ENCODE assay signal across 9 mouse cellular contexts in the genomic region with DNA sequence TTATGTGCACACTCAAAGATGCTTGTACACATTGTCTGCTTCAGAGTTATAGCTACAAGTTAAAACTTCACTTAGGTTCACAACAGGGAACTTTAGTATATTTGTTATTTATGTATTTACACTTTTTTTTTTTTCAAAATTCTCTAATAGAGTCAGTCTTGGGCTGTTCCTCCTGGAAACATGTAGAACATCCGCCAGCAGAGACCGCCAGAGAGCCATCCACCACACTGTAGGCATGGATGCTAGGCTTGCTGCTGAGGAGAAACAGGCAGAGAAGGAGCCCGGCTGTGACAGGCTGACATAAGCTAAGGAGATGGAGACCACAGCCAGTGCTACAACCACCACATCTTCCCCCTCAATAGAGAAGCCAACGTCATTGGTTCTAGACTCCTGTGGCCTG. TPM values are rescaled to one million over a fixed set of nuclear protein-coding genes. Genes with fewer than 3 reads are reported as not detected.
A peak's percentile ranks its signal among the peaks of the same experiment; 100 is the strongest.
DNase-seq lines count a peak whose midpoint lies in the region; ATAC-seq and TF ChIP-seq lines count a peak whose summit lies in the region.
"Had no signal": no experiment of that assay in that cellular context is flagged by ENCODE, and none has a peak within 500 bp of the region (broad histone marks: within the 10 kb centered on the region; RNA-seq: fewer than 3 reads in every experiment).

No protein-coding gene starts in this region.

- peaks cover 5% of the 10 kb centered on the region for H3K4me1 ChIP-seq in embryonic facial prominence, embryonic 13.5 days
- H3K4me1 ChIP-seq in heart, embryonic 15.5 days (replicated peaks) = peaks cover 6% of the 10 kb centered on the region
- H3K4me1 ChIP-seq in liver, embryonic 13.5 days (replicated peaks) = peaks cover 13% of the 10 kb centered on the region; the same call in 1 of the 2 replicates
- no peaks in the 10 kb centered on the region for H3K4me1 ChIP-seq in neural tube, embryonic 13.5 days (replicated peaks)
- H3K4me1 ChIP-seq in stomach, postnatal 0 days (replicated peaks; ENCODE audit: control insufficient read depth, insufficient read depth) = no peaks in the 10 kb centered on the region

- no peak overlapping the region for H3ac ChIP-seq in C2C12 (ENCODE audit: control insufficient read depth, insufficient read length, low read depth)

- no peak overlapping the region for H3K4me2 ChIP-seq in embryonic facial prominence, embryonic 13.5 days
- no peak overlapping the region for H3K4me2 ChIP-seq in heart, embryonic 15.5 days
- H3K4me2 ChIP-seq in liver, embryonic 13.5 days = no peak overlapping the region
- no peak overlapping the region for H3K4me2 ChIP-seq in neural tube, embryonic 13.5 days
- H3K4me2 ChIP-seq in stomach, postnatal 0 days (replicated peaks; ENCODE audit: low read depth) = no peak overlapping the region

- 6% methylated on average over 4 of the region's 4 CpGs for WGBS in embryonic facial prominence, embryonic 13.5 days
- 9% methylated on average over 4 of the region's 4 CpGs for WGBS in heart, embryonic 15.5 days
- 5% methylated on average over 4 of the region's 4 CpGs for WGBS in liver, embryonic 13.5 days (ENCODE audit: insufficient replicate concordance)
- 6% methylated on average over 4 of the region's 4 CpGs for WGBS in neural tube, embryonic 13.5 days
- 4% methylated on average over 4 of the region's 4 CpGs for WGBS in stomach, postnatal 0 days

- H3K79me3 ChIP-seq in C2C12 (ENCODE audit: low read depth) = no peaks in the 10 kb centered on the region

- peak; percentile 74; the same call in 1 of the 2 replicates for ATAC-seq in embryonic facial prominence, embryonic 13.5 days (ENCODE audit: insufficient number of reproducible peaks, insufficient read depth, low FRiP score, low TSS enrichment, low read depth)
- 0 out of 2 replicates have a peak, but pooled peaks have one; percentile 35 for ATAC-seq in heart, embryonic 15.5 days (replicated peaks; ENCODE audit: insufficient number of reproducible peaks, insufficient read depth, low FRiP score, low read depth)
- ATAC-seq in liver, embryonic 13.5 days (ENCODE audit: low read depth) = 0 out of 2 replicates have a peak, but pooled peaks have one; percentile 39
- peak; percentile 93 for ATAC-seq in neural tube, embryonic 13.5 days (ENCODE audit: low read depth)
- ATAC-seq in stomach, postnatal 0 days (ENCODE audit: low FRiP score, low TSS enrichment) = peak; percentile 86

- TF ChIP-seq EP300 in stomach, postnatal 0 days (optimal IDR thresholded peaks at IDR 0.05) = no peak

- no peaks in the 10 kb centered on the region for H3K9me3 ChIP-seq in embryonic facial prominence, embryonic 13.5 days
- H3K9me3 ChIP-seq in heart, embryonic 15.5 days (replicated peaks) = no peaks in the 10 kb centered on the region
- no peaks in the 10 kb centered on the region for H3K9me3 ChIP-seq in liver, embryonic 13.5 days (replicated peaks)
- H3K9me3 ChIP-seq in neural tube, embryonic 13.5 days = no peaks in the 10 kb centered on the region
- no peaks in the 10 kb centered on the region for H3K9me3 ChIP-seq in stomach, postnatal 0 days (ENCODE audit: control insufficient read depth, low read length)

- H3K36me3 ChIP-seq in C2C12 (ENCODE audit: control insufficient read depth, insufficient read depth) = no peaks in the 10 kb centered on the region
- no peaks in the 10 kb centered on the region for H3K36me3 ChIP-seq in embryonic facial prominence, embryonic 13.5 days
- H3K36me3 ChIP-seq in heart, embryonic 15.5 days = no peaks in the 10 kb centered on the region
- H3K36me3 ChIP-seq in liver, embryonic 13.5 days = no peaks in the 10 kb centered on the region
- H3K36me3 ChIP-seq in neural tube, embryonic 13.5 days = no peaks in the 10 kb centered on the region
- no peaks in the 10 kb centered on the region for H3K36me3 ChIP-seq in stomach, postnatal 0 days (ENCODE audit: control insufficient read depth, insufficient read depth, low read length)

- H3K27me3 ChIP-seq in C2C12 (ENCODE audit: control insufficient read depth, insufficient read depth, insufficient read length) = no peaks in the 10 kb centered on the region
- H3K27me3 ChIP-seq in embryonic facial prominence, embryonic 13.5 days = no peaks in the 10 kb centered on the region
- no peaks in the 10 kb centered on the region for H3K27me3 ChIP-seq in heart, embryonic 15.5 days
- H3K27me3 ChIP-seq in liver, embryonic 13.5 days = no peaks in the 10 kb centered on the region
- H3K27me3 ChIP-seq in neural tube, embryonic 13.5 days = no peaks in the 10 kb centered on the region
- H3K27me3 ChIP-seq in stomach, postnatal 0 days (ENCODE audit: control insufficient read depth, insufficient read depth, low read length) = no peaks in the 10 kb centered on the region

- no peaks in the 10 kb centered on the region for H3K79me2 ChIP-seq in C2C12 (ENCODE audit: control insufficient read depth, insufficient read depth)

- peak; percentile 82 for DNase-seq in adrenal gland, postnatal 25 days
- peak; percentile 91 for DNase-seq in kidney, postnatal 10 days
- peak; percentile 24 for DNase-seq in liver, embryonic 13.5 days
- DNase-seq in stomach, postnatal 0 days (ENCODE audit: low spot score) = peak; percentile 77

- H3K27ac ChIP-seq in embryonic facial prominence, embryonic 13.5 days = no peak overlapping the region; the same call in 1 of the 2 replicates
- H3K27ac ChIP-seq in heart, embryonic 15.5 days = no peak overlapping the region
- no peak overlapping the region for H3K27ac ChIP-seq in liver, embryonic 13.5 days
- no peak overlapping the region for H3K27ac ChIP-seq in neural tube, embryonic 13.5 days (replicated peaks)
- H3K27ac ChIP-seq in stomach, postnatal 0 days (replicated peaks) = no peak overlapping the region

- H3K4me3 ChIP-seq in C2C12 (ENCODE audit: insufficient read depth, poor library complexity, severe bottlenecking) = no peak overlapping the region
- no peak overlapping the region for H3K4me3 ChIP-seq in embryonic facial prominence, embryonic 13.5 days
- no peak overlapping the region for H3K4me3 ChIP-seq in heart, embryonic 15.5 days
- H3K4me3 ChIP-seq in liver, embryonic 13.5 days (replicated peaks) = no peak overlapping the region
- H3K4me3 ChIP-seq in neural tube, embryonic 13.5 days = no peak overlapping the region
- no peak overlapping the region for H3K4me3 ChIP-seq in stomach, postnatal 0 days (ENCODE audit: low read depth, low read length)
- H3K4me3 ChIP-seq: erythroblast, embryonic 14.5 days had no signal

- peak; percentile 66 for TF ChIP-seq CTCF in C2C12 (IDR thresholded peaks at IDR 0.05; ENCODE audit: control insufficient read depth, insufficient read depth, insufficient read length)
- TF ChIP-seq CTCF in stomach, postnatal 0 days (IDR thresholded peaks at IDR 0.05; ENCODE audit: low read depth) = peak; percentile 95

- no peak overlapping the region for H3K9ac ChIP-seq in embryonic facial prominence, embryonic 13.5 days
- no peak overlapping the region for H3K9ac ChIP-seq in heart, embryonic 15.5 days
- H3K9ac ChIP-seq in liver, embryonic 13.5 days = no peak overlapping the region
- H3K9ac ChIP-seq in neural tube, embryonic 13.5 days = no peak overlapping the region
- no peak overlapping the region for H3K9ac ChIP-seq in stomach, postnatal 0 days (ENCODE audit: low read length)

TF ChIP-seq in C2C12, 6 proteins besides CTCF, POLR2A, EP300 and RAD21:
- no peak for TF ChIP-seq USF1 (IDR thresholded peaks at IDR 0.05; ENCODE audit: low read depth)
- TF ChIP-seq MYOG (IDR thresholded peaks at IDR 0.05; ENCODE audit: control insufficient read depth, extremely low read depth, insufficient read length) = no peak
- no peak for TF ChIP-seq FOSL1 (IDR thresholded peaks at IDR 0.05; ENCODE audit: insufficient read depth, low read length, poor library complexity, severe bottlenecking)
- no peak for TF ChIP-seq MYOD1 (IDR thresholded peaks at IDR 0.05; ENCODE audit: control insufficient read depth, insufficient read length, low read depth)
- no peak for TF ChIP-seq MAX (IDR thresholded peaks at IDR 0.05)

RNA-seq across cellular contexts. Expression of a gene that starts 44.7 kb away (rescaled TPM):
- 1,862 TPM for polyA plus RNA-seq in C2C12 (2012; fragmentation: generic; extraction: Trizol)
- 412 and 567 TPM in 2 replicates for total RNA-seq in adrenal gland, postnatal 25 days (2021)
- polyA plus RNA-seq in embryonic facial prominence, embryonic 13.5 days (2015; fragmentation: Nextera tagmentation; extraction: Ambion mirVana) = 256 and 302 TPM in 2 replicates
- 97.2 and 135 TPM in 2 replicates for polyA plus RNA-seq in heart, embryonic 15.5 days (2015; fragmentation: Nextera tagmentation; extraction: Ambion mirVana)
- 202 and 222 TPM in 2 replicates for polyA plus RNA-seq in liver, embryonic 13.5 days (2015; fragmentation: Nextera tagmentation; extraction: Ambion mirVana)
- 136 and 154 TPM in 2 replicates for polyA plus RNA-seq in neural tube, embryonic 13.5 days (2015; fragmentation: Nextera tagmentation; extraction: Ambion mirVana)
- 254 and 300 TPM in 2 replicates for polyA plus RNA-seq in stomach, postnatal 0 days (2015; fragmentation: Nextera tagmentation; extraction: Ambion mirVana)

Comparison
In these comparisons a context has a peak if more than half of its experiments do, and no peak if none do; other contexts are left out.
1. DNase-seq: peak in every context shown above with its lines; median percentile 91 in kidney, postnatal 10 days; 82 in adrenal gland, postnatal 25 days; 77 in stomach, postnatal 0 days; 24 in liver, embryonic 13.5 days.
2. ATAC-seq: peak in every context shown above with its lines; median percentile 93 in neural tube, embryonic 13.5 days; 86 in stomach, postnatal 0 days; 74 in embryonic facial prominence, embryonic 13.5 days; 39 in liver, embryonic 13.5 days; 35 in heart, embryonic 15.5 days.